Mouse (Mus musculus): Measurements from ENCODE around the gene Jmjd1c.
A peak's percentile ranks its signal among the peaks of the same experiment; 100 is the strongest.

Jmjd1c gene

GRCm38 (mm10) chr10:67095798-67096620 is at the start of gene Jmjd1c:
Gene Jmjd1c, plus strand, starts transcription at chr10:67096125.
- peak; percentile 83 for DNase-seq

- no peak for DNase-seq
Observed at GRCm38 (mm10) chr10:67047712-67048645, 47.9 kb upstream of the Jmjd1c start.

GRCm38 (mm10) chr10:67048871-67049615 is 46.9 kb upstream of the Jmjd1c start:
- DNase-seq, result no peak

- no peak for DNase-seq
Observed at GRCm38 (mm10) chr10:67049621-67050020, 46.3 kb upstream of the Jmjd1c start.

- DNase-seq, result no peak
Observed at GRCm38 (mm10) chr10:67050766-67051165, 45.2 kb upstream of the Jmjd1c start.

GRCm38 (mm10) chr10:67051466-67051865 is 44.5 kb upstream of the Jmjd1c start:
- no peak for DNase-seq

- DNase-seq, result no peak
Observed at GRCm38 (mm10) chr10:67052429-67052828, 43.5 kb upstream of the Jmjd1c start.

- no peak for DNase-seq
Observed at GRCm38 (mm10) chr10:67053475-67053874, 42.5 kb upstream of the Jmjd1c start.

GRCm38 (mm10) chr10:67055867-67056856 is 39.8 kb upstream of the Jmjd1c start:
- DNase-seq, result no peak

GRCm38 (mm10) chr10:67057208-67057607 is 38.7 kb upstream of the Jmjd1c start:
- DNase-seq, result no peak

- no peak for DNase-seq
Observed at GRCm38 (mm10) chr10:67057696-67058095, 38.2 kb upstream of the Jmjd1c start.

- peak; percentile 46 for DNase-seq
Observed at GRCm38 (mm10) chr10:67058297-67058696, 37.6 kb upstream of the Jmjd1c start.

GRCm38 (mm10) chr10:67058702-67059101 is 37.2 kb upstream of the Jmjd1c start:
- no peak for DNase-seq

- no peak for DNase-seq
Observed at GRCm38 (mm10) chr10:67061367-67061801, 34.5 kb upstream of the Jmjd1c start.

GRCm38 (mm10) chr10:67061823-67062222 is 34.1 kb upstream of the Jmjd1c start:
- no peak for DNase-seq

GRCm38 (mm10) chr10:67065277-67065887 is 30.5 kb upstream of the Jmjd1c start:
- no peak for DNase-seq

GRCm38 (mm10) chr10:67065927-67066326 is 30.0 kb upstream of the Jmjd1c start:
- no peak for DNase-seq

GRCm38 (mm10) chr10:67066421-67066820 is 29.5 kb upstream of the Jmjd1c start:
- DNase-seq, result no peak

GRCm38 (mm10) chr10:67069013-67069412 is 26.9 kb upstream of the Jmjd1c start:
- DNase-seq, result peak; percentile 34

- DNase-seq, result no peak
Observed at GRCm38 (mm10) chr10:67071389-67071788, 24.5 kb upstream of the Jmjd1c start.

- no peak for DNase-seq
Observed at GRCm38 (mm10) chr10:67071884-67072283, 24.0 kb upstream of the Jmjd1c start.

Data from kidney, postnatal 10 days (tissue).